Mouse (Mus musculus) ES-Bruce4 (cell line): ENCODE measurements around the gene Sox5.

Experiments
- CTCF ChIP-seq: IDR thresholded peaks from one replicate; pipeline ENCODE4 v1.8.1; 2011; ENCODE audit warnings: low read depth, low read length
- EP300 ChIP-seq: IDR thresholded peaks from 2 replicates; pipeline ENCODE4 v1.6.1; 2011; ENCODE audit warnings: low read depth, low read length; ENCODE audit not compliant: insufficient read depth
- POLR2A ChIP-seq: IDR thresholded peaks from one replicate; pipeline ENCODE4 v1.8.1; 2011; ENCODE audit warnings: low read length; ENCODE audit not compliant: insufficient read depth

- TF ChIP-seq CTCF: no peak
- no peak for TF ChIP-seq POLR2A
- no peak for TF ChIP-seq EP300
Observed at GRCm38 (mm10) chr6:143878525-143878924, 903.3 kb downstream of the Sox5 start.
